Mouse (Mus musculus): ENCODE measurements around the gene Gm19345.

Gene Gm19345

GRCm38 (mm10) chr7:19829694-19830093, 22.1 kb upstream of the Gm19345 start:
- DNase-seq (ENCODE audit: low spot score): no peak

- peak; percentile 94 for DNase-seq (ENCODE audit: low spot score)
These were observed 21.1 kb upstream of the Gm19345 start for GRCm38 (mm10) chr7:19830682-19831156.

GRCm38 (mm10) chr7:19831837-19832236, 20.0 kb upstream of the Gm19345 start:
- no peak for DNase-seq (ENCODE audit: low spot score)

GRCm38 (mm10) chr7:19834055-19834454, 17.7 kb upstream of the Gm19345 start:
- no peak for DNase-seq (ENCODE audit: low spot score)

GRCm38 (mm10) chr7:19836843-19837242, 15.0 kb upstream of the Gm19345 start:
- DNase-seq (ENCODE audit: low spot score): no peak

- DNase-seq (ENCODE audit: low spot score): no peak
These were observed 11.4 kb upstream of the Gm19345 start for GRCm38 (mm10) chr7:19840371-19840770.

GRCm38 (mm10) chr7:19840936-19841335, 10.9 kb upstream of the Gm19345 start:
- no peak for DNase-seq (ENCODE audit: low spot score)

GRCm38 (mm10) chr7:19841686-19842413, 10.0 kb upstream of the Gm19345 start:
- no peak for DNase-seq (ENCODE audit: low spot score)

GRCm38 (mm10) chr7:19842885-19843504, 8.8 kb upstream of the Gm19345 start:
- no peak for DNase-seq (ENCODE audit: low spot score)

- DNase-seq (ENCODE audit: low spot score): peak; percentile 86
These were observed 8.2 kb upstream of the Gm19345 start for GRCm38 (mm10) chr7:19843561-19843960.

GRCm38 (mm10) chr7:19844521-19845171, 7.2 kb upstream of the Gm19345 start:
- no peak for DNase-seq (ENCODE audit: low spot score)

GRCm38 (mm10) chr7:19853526-19853925, 1.7 kb downstream of the Gm19345 start:
- no peak for DNase-seq (ENCODE audit: low spot score)

GRCm38 (mm10) chr7:19855663-19856062, 3.9 kb downstream of the Gm19345 start:
- DNase-seq (ENCODE audit: low spot score): no peak

GRCm38 (mm10) chr7:19856283-19856682, 4.5 kb downstream of the Gm19345 start:
- no peak for DNase-seq (ENCODE audit: low spot score)

GRCm38 (mm10) chr7:19859740-19860139, 7.9 kb downstream of the Gm19345 start:
- no peak for DNase-seq (ENCODE audit: low spot score)

- no peak for DNase-seq (ENCODE audit: low spot score)
These were observed 9.4 kb downstream of the Gm19345 start, which contains the start of gene Ceacam16 for GRCm38 (mm10) chr7:19861199-19861598. Ceacam16 (minus strand) TSS chr7:19861299.

- no peak for DNase-seq (ENCODE audit: low spot score)
These were observed 12.4 kb downstream of the Gm19345 start for GRCm38 (mm10) chr7:19864241-19864640.

- no peak for DNase-seq (ENCODE audit: low spot score)
These were observed 13.6 kb downstream of the Gm19345 start for GRCm38 (mm10) chr7:19865246-19866036.

GRCm38 (mm10) chr7:19866490-19866889, 14.7 kb downstream of the Gm19345 start:
- DNase-seq (ENCODE audit: low spot score): peak; percentile 45

- peak; percentile 31 for DNase-seq (ENCODE audit: low spot score)
These were observed 16.1 kb downstream of the Gm19345 start for GRCm38 (mm10) chr7:19867751-19868399.

GRCm38 (mm10) chr7:19871137-19871621, 19.4 kb downstream of the Gm19345 start:
- DNase-seq (ENCODE audit: low spot score): no peak
